Mouse (Mus musculus) kidney, postnatal 4 days (tissue): ENCODE measurements around the gene Slc45a1.

Experiments
- DNase-seq, 2 experiments: peaks; one replicate each; pipeline ENCODE4 v3.0.0; 2021; ENCODE audit warnings: mixed read lengths in 2 of 2

Gene Slc45a1

GRCm38 (mm10) chr4:150656504-150656903, 4.5 kb upstream of the Slc45a1 start:
- peak; percentile 47 to 59 for DNase-seq

GRCm38 (mm10) chr4:150655989-150656388, 4.0 kb upstream of the Slc45a1 start:
- peak; percentile 92 to 93 for DNase-seq

GRCm38 (mm10) chr4:150653072-150653599, 1.2 kb upstream of the Slc45a1 start:
- no peak for DNase-seq

GRCm38 (mm10) chr4:150649327-150649726, 2.6 kb downstream of the Slc45a1 start:
- no peak for DNase-seq

GRCm38 (mm10) chr4:150644299-150644698, 7.7 kb downstream of the Slc45a1 start:
- DNase-seq = no peak

- no peak for DNase-seq
These were observed 15.3 kb downstream of the Slc45a1 start for GRCm38 (mm10) chr4:150636635-150637034.

GRCm38 (mm10) chr4:150635568-150635967, 16.4 kb downstream of the Slc45a1 start:
- no peak for DNase-seq

- DNase-seq = peak; percentile 66 to 81
These were observed 22.7 kb downstream of the Slc45a1 start for GRCm38 (mm10) chr4:150629266-150629665.

- peak; percentile 83 to 85 for DNase-seq
These were observed 25.8 kb downstream of the Slc45a1 start for GRCm38 (mm10) chr4:150625951-150626732.

- peak; percentile 84 to 88 for DNase-seq
These were observed 26.5 kb downstream of the Slc45a1 start for GRCm38 (mm10) chr4:150625425-150625824.

GRCm38 (mm10) chr4:150624933-150625332, 27.0 kb downstream of the Slc45a1 start:
- DNase-seq = no peak

- DNase-seq = peak in 1 of 2 experiments; percentile 22
These were observed 27.7 kb downstream of the Slc45a1 start for GRCm38 (mm10) chr4:150624214-150624823.

GRCm38 (mm10) chr4:150622641-150623040, 29.3 kb downstream of the Slc45a1 start:
- peak in 1 of 2 experiments; percentile 20 for DNase-seq

GRCm38 (mm10) chr4:150619011-150619410, 33.0 kb downstream of the Slc45a1 start:
- DNase-seq = no peak

GRCm38 (mm10) chr4:150616841-150617240, 35.1 kb downstream of the Slc45a1 start:
- no peak for DNase-seq

- peak; percentile 70 to 77 for DNase-seq
These were observed 35.9 kb downstream of the Slc45a1 start for GRCm38 (mm10) chr4:150616029-150616420.

GRCm38 (mm10) chr4:150615251-150616028, 36.5 kb downstream of the Slc45a1 start:
- no peak for DNase-seq

- DNase-seq = no peak
These were observed 38.3 kb downstream of the Slc45a1 start for GRCm38 (mm10) chr4:150613715-150614114.

- DNase-seq = no peak
These were observed 43.3 kb downstream of the Slc45a1 start for GRCm38 (mm10) chr4:150608670-150609069.

- DNase-seq = no peak
These were observed 45.4 kb downstream of the Slc45a1 start for GRCm38 (mm10) chr4:150606449-150607161.

GRCm38 (mm10) chr4:150605804-150606203, 46.2 kb downstream of the Slc45a1 start:
- DNase-seq = no peak

- DNase-seq = no peak
These were observed 48.5 kb downstream of the Slc45a1 start for GRCm38 (mm10) chr4:150603366-150604061.
